Comparison of ENCODE assay signal across 7 mouse cellular contexts in genomic region chr16:24487782-24488241, GRCm38 (mm10).
DNase-seq lines count a peak whose midpoint lies in the region; ATAC-seq and TF ChIP-seq lines count a peak whose summit lies in the region.

No protein-coding gene starts in this region.

- peaks cover 48% of the 10 kb centered on the region for H3K4me1 ChIP-seq in limb, embryonic 12.5 days (replicated peaks)
- H3K4me1 ChIP-seq in limb, embryonic 10.5 days, result peaks cover 34% of the 10 kb centered on the region
- peaks cover 13% of the 10 kb centered on the region; the same call in 1 of the 2 replicates for H3K4me1 ChIP-seq in midbrain, embryonic 15.5 days

- no peak for ATAC-seq in limb, embryonic 12.5 days (ENCODE audit: insufficient number of reproducible peaks, insufficient read depth, low FRiP score, low TSS enrichment, low read depth)
- peak; percentile 56 for ATAC-seq in granulocyte monocyte progenitor cell, adult 5-6 weeks (replicated peaks; ENCODE audit: poor library complexity, severe bottlenecking)
- ATAC-seq in midbrain, embryonic 15.5 days (replicated peaks), result no peak

- no peak for DNase-seq in limb, embryonic 10.5 days (ENCODE audit: low spot score)
- DNase-seq in brain, embryonic 14.5 days (ENCODE audit: low read depth), result peak; percentile 82
- peak; percentile 78 for DNase-seq in kidney, postnatal 10 days
- DNase-seq in lung, postnatal 4 days, result peak; percentile 77 to 89

- TF ChIP-seq CTCF in brain, embryonic 14.5 days (IDR thresholded peaks at IDR 0.05; ENCODE audit: borderline replicate concordance, extremely low read depth, insufficient read depth, insufficient read length), result no peak

- no peak for TF ChIP-seq POLR2A in brain, embryonic 14.5 days (IDR thresholded peaks at IDR 0.05; ENCODE audit: borderline replicate concordance, extremely low read depth, insufficient read depth, insufficient read length, poor library complexity, severe bottlenecking)

- no peak overlapping the region for H3K4me2 ChIP-seq in limb, embryonic 12.5 days
- H3K4me2 ChIP-seq in midbrain, embryonic 15.5 days, result no peak overlapping the region

- H3K4me3 ChIP-seq in limb, embryonic 12.5 days (replicated peaks), result no peak overlapping the region
- no peak overlapping the region for H3K4me3 ChIP-seq in limb, embryonic 10.5 days
- no peak overlapping the region for H3K4me3 ChIP-seq in midbrain, embryonic 15.5 days

- 50% methylated on average over 6 of the region's 6 CpGs for WGBS in limb, embryonic 12.5 days
- WGBS in limb, embryonic 10.5 days, result 76% methylated on average over 6 of the region's 6 CpGs
- WGBS in midbrain, embryonic 15.5 days, result 50% methylated on average over 6 of the region's 6 CpGs

- no peaks in the 10 kb centered on the region for H3K9me3 ChIP-seq in limb, embryonic 12.5 days
- no peaks in the 10 kb centered on the region for H3K9me3 ChIP-seq in limb, embryonic 10.5 days (replicated peaks)
- H3K9me3 ChIP-seq in midbrain, embryonic 15.5 days, result no peaks in the 10 kb centered on the region

- no peak overlapping the region for H3K9ac ChIP-seq in limb, embryonic 12.5 days (replicated peaks)
- no peak overlapping the region for H3K9ac ChIP-seq in midbrain, embryonic 15.5 days

- H3K27ac ChIP-seq in limb, embryonic 12.5 days, result 0 out of 2 replicates have a peak overlapping the region, but pooled peaks have one; percentile 50
- no peak overlapping the region for H3K27ac ChIP-seq in limb, embryonic 10.5 days
- no peak overlapping the region for H3K27ac ChIP-seq in midbrain, embryonic 15.5 days

- H3K36me3 ChIP-seq in limb, embryonic 12.5 days, result no peaks in the 10 kb centered on the region; the same call in 1 of the 2 replicates
- H3K36me3 ChIP-seq in limb, embryonic 10.5 days, result peaks cover 11% of the 10 kb centered on the region
- no peaks in the 10 kb centered on the region for H3K36me3 ChIP-seq in midbrain, embryonic 15.5 days (replicated peaks)

- H3K27me3 ChIP-seq in limb, embryonic 12.5 days, result no peaks in the 10 kb centered on the region
- no peaks in the 10 kb centered on the region for H3K27me3 ChIP-seq in limb, embryonic 10.5 days (ENCODE audit: low read depth, poor library complexity, severe bottlenecking)
- no peaks in the 10 kb centered on the region for H3K27me3 ChIP-seq in midbrain, embryonic 15.5 days (replicated peaks)
